Mouse (Mus musculus) G1E (cell line): ENCODE measurements around the gene Ddx1.

ENCODE experiments used
- CTCF ChIP-seq: IDR thresholded peaks from 2 replicates; pipeline ENCODE4 v1.5.1; 2012; ENCODE audit warnings: low read depth, low read length, inconsistent platforms, mixed read lengths
- GATA1 ChIP-seq: IDR thresholded peaks from 2 replicates; pipeline ENCODE4 v1.6.1; 2012; ENCODE audit warnings: borderline replicate concordance, low read length, inconsistent platforms, mixed read lengths

- TF ChIP-seq CTCF (no peak), GATA1 (no peak)
These were observed 30.9 kb downstream of the Ddx1 start for GRCm38 (mm10) chr12:13218101-13218514.
